Mouse (Mus musculus) forebrain, embryonic 14.5 days (tissue): ENCODE results near the gene Pofut2. TPM values are rescaled to one million over a fixed set of nuclear protein-coding genes. Genes with fewer than 3 reads are reported as not detected.

Experiments used
- ATAC-seq: fragments of 200-750 bp; cut with Nextera tagmentation; 2 replicates; pipeline ENCODE4 v1.8.0; 2017; ENCODE audit warnings: mild to moderate bottlenecking, moderate library complexity
- DNase-seq: peaks from one replicate; pipeline ENCODE4 v3.0.0-alpha.2; 2015; ENCODE audit warnings: low spot score
- H3K27ac ChIP-seq: fragments of 300-500 bp; sonication (generic); 2 replicates; pipeline ENCODE4 v1.5.1; 2014; ENCODE audit warnings: low read depth, mild to moderate bottlenecking, control low read depth, low read length, moderate library complexity
- H3K27me3 ChIP-seq: fragments of 300-500 bp; sonication (generic); replicated peaks from 2 replicates; pipeline ENCODE4 v1.6.1; 2014; ENCODE audit warnings: low read length, control low read depth, mixed read lengths; ENCODE audit not compliant: control insufficient read depth, insufficient read depth
- H3K36me3 ChIP-seq: fragments of 300-500 bp; sonication (generic); 2 replicates; pipeline ENCODE4 v1.6.1; 2014; ENCODE audit warnings: low read length, control low read depth; ENCODE audit not compliant: control insufficient read depth, insufficient read depth
- H3K4me1 ChIP-seq: fragments of 300-500 bp; sonication (generic); 2 replicates; pipeline ENCODE4 v1.6.1; 2014; ENCODE audit warnings: antibody characterized with exemption, low read length, control low read depth; ENCODE audit not compliant: control insufficient read depth, insufficient read depth
- H3K4me2 ChIP-seq: fragments of 300-500 bp; sonication (generic); 2 replicates; pipeline ENCODE4 v1.6.1; 2014; ENCODE audit warnings: mild to moderate bottlenecking, control low read depth, low read length
- H3K4me3 ChIP-seq: fragments of 300-500 bp; sonication (generic); 2 replicates; pipeline ENCODE4 v1.5.1; 2014; ENCODE audit warnings: low read depth, low read length, control low read depth
- H3K9ac ChIP-seq: fragments of 300-500 bp; sonication (generic); 2 replicates; pipeline ENCODE4 v1.6.1; 2014; ENCODE audit warnings: mild to moderate bottlenecking, low read length, control low read depth, moderate library complexity
- H3K9me3 ChIP-seq: fragments of 300-500 bp; sonication (generic); replicated peaks from 2 replicates; pipeline ENCODE4 v1.6.1; 2016; ENCODE audit warnings: low read length, control low read depth, mixed read lengths; ENCODE audit not compliant: control insufficient read depth
- WGBS: fragments of 180-500 bp; shearing (Covaris S2); extraction: QIAGEN DNeasy Blood & Tissue Kit; methylation state at CpG from one replicate; pipeline ENCODE4 v1.1.7; 2014; 5-methylcytosine and 5-hydroxymethylcytosine counted together
- polyA plus RNA-seq: library from polyadenylated mRNA; unstranded; fragments of >200 nt; fragmentation: Nextera tagmentation; extraction: Ambion mirVana; gene quantifications from 2 replicates; pipeline ENCODE4 v1.2.1, GENCODE M21; 2014

Pofut2 gene
- polyA plus RNA-seq, 1 experiment from 2014 or later, result 44.1 TPM

GRCm38 (mm10) chr10:77242396-77242795 lies 16.6 kb upstream of the Pofut2 start:
- H3K9me3 ChIP-seq, result no peaks in the 10 kb centered on the region
- no peak overlapping the region for H3K4me2 ChIP-seq
- 80% methylated on average over 3 of the region's 3 CpGs for WGBS

GRCm38 (mm10) chr10:77242871-77243270 lies 16.1 kb upstream of the Pofut2 start:
- Histone ChIP-seq H3K36me3 (no peaks in the 10 kb centered on the region), H3K4me2 (no peak overlapping the region), H3K9me3 (no peaks in the 10 kb centered on the region), H3K4me1 (no peaks in the 10 kb centered on the region), H3K9ac (no peak overlapping the region), H3K27me3 (no peaks in the 10 kb centered on the region), H3K4me3 (no peak overlapping the region), H3K27ac (no peak overlapping the region)
- 93% methylated on average over 14 of the region's 14 CpGs for WGBS
- DNase-seq, result no peak
- ATAC-seq, result no peak

More at GRCm38 (mm10) chr10:77242396-77242795, 16.6 kb upstream of the Pofut2 start:
- H3K27me3 ChIP-seq, result no peaks in the 10 kb centered on the region
- DNase-seq, result no peak
- H3K27ac ChIP-seq, result no peak overlapping the region
- no peaks in the 10 kb centered on the region for H3K4me1 ChIP-seq
- no peak overlapping the region for H3K9ac ChIP-seq
- no peak for ATAC-seq
- no peaks in the 10 kb centered on the region for H3K36me3 ChIP-seq
- no peak overlapping the region for H3K4me3 ChIP-seq

GRCm38 (mm10) chr10:77243572-77244161 lies 15.4 kb upstream of the Pofut2 start:
- Histone ChIP-seq H3K27ac (no peak overlapping the region), H3K9me3 (no peaks in the 10 kb centered on the region), H3K9ac (no peak overlapping the region), H3K27me3 (no peaks in the 10 kb centered on the region), H3K4me3 (no peak overlapping the region), H3K4me1 (no peaks in the 10 kb centered on the region), H3K4me2 (no peak overlapping the region), H3K36me3 (no peaks in the 10 kb centered on the region)
- ATAC-seq (no peak), DNase-seq (no peak)
- WGBS, result 85% methylated on average over 11 of the region's 11 CpGs

- H3K36me3 ChIP-seq, result no peaks in the 10 kb centered on the region
- ATAC-seq, result no peak
- no peaks in the 10 kb centered on the region for H3K4me1 ChIP-seq
- H3K9me3 ChIP-seq, result no peaks in the 10 kb centered on the region
- H3K9ac ChIP-seq, result no peak overlapping the region
- H3K27me3 ChIP-seq, result no peaks in the 10 kb centered on the region
- H3K27ac ChIP-seq, result no peak overlapping the region
- H3K4me2 ChIP-seq, result no peak overlapping the region
- 90% methylated on average over 6 of the region's 6 CpGs for WGBS
- DNase-seq, result no peak
- H3K4me3 ChIP-seq, result no peak overlapping the region
Observed at GRCm38 (mm10) chr10:77244777-77245176, 14.2 kb upstream of the Pofut2 start.

DNA sequence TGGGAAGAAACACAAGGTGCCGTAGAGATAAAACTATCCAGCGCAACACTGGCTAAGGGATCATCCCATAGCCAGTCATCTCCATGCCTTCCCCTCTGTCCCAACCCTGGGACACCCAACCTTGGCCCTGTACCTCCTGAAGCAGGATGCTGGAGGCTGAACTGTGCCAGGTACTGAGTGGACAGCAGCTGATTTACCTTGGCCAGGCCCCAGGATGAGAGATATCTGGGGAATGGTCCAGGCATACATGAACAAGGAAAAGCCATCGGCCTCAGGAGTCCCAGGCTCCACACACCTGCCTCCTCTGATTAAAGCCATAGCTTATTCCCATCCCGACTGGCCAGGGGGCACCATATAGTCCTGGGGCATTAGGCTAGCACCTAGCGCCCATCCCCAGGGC lies 12.0 kb upstream of the Pofut2 start:
- ATAC-seq (no peak), DNase-seq (no peak)
- no peaks in the 10 kb centered on the region for H3K36me3 ChIP-seq
- no peaks in the 10 kb centered on the region for H3K9me3 ChIP-seq
- no peak overlapping the region for H3K4me3 ChIP-seq
- H3K27me3 ChIP-seq, result no peaks in the 10 kb centered on the region
- no peaks in the 10 kb centered on the region for H3K4me1 ChIP-seq
- no peak overlapping the region for H3K27ac ChIP-seq
- WGBS, result 84% methylated on average over 5 of the region's 5 CpGs
- no peak overlapping the region for H3K4me2 ChIP-seq
- H3K9ac ChIP-seq, result no peak overlapping the region

- H3K9me3 ChIP-seq, result no peaks in the 10 kb centered on the region
- WGBS, result 91% methylated on average over 7 of the region's 7 CpGs
- no peaks in the 10 kb centered on the region for H3K27me3 ChIP-seq
- H3K9ac ChIP-seq, result no peak overlapping the region
- H3K4me1 ChIP-seq, result no peaks in the 10 kb centered on the region
- no peak overlapping the region for H3K27ac ChIP-seq
- ATAC-seq (no peak), DNase-seq (no peak)
- no peaks in the 10 kb centered on the region for H3K36me3 ChIP-seq
- H3K4me2 ChIP-seq, result no peak overlapping the region
- H3K4me3 ChIP-seq, result no peak overlapping the region
Observed at GRCm38 (mm10) chr10:77247707-77248106, 11.3 kb upstream of the Pofut2 start.

DNA sequence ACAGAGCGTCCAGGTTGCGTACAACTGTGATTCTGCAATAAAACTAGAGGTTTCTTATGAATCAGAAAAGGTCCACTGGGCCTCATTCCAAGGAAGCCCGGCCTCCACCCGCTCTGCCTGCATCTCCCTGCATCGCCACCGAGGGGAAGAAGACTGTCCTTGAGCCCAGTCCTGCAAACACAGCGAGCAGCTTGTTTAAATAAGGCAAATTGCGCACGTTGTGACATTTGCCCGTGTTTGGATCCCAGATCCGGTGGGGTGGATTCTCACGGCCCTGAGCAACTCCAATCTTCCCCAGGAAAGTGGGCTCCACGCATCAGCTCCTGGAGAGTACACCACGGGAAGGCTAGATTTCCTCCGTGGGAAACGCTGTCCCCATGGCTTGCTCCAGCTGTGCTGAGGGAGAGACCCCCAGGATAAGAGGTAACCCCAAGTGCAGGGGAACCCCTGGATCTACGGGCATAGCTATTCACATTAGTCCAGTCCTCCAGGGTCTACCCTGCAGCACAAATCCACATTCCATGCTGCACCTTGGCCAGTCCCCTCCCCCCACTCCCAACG lies 7.7 kb upstream of the Pofut2 start:
- 66% methylated on average over 18 of the region's 18 CpGs for WGBS
- H3K4me1 ChIP-seq, result peaks cover 6% of the 10 kb centered on the region
- H3K4me2 ChIP-seq, result no peak overlapping the region
- no peak overlapping the region for H3K27ac ChIP-seq
- no peak overlapping the region for H3K9ac ChIP-seq
- no peak overlapping the region for H3K4me3 ChIP-seq
- no peaks in the 10 kb centered on the region for H3K36me3 ChIP-seq
- ATAC-seq, result no peak
- H3K27me3 ChIP-seq, result no peaks in the 10 kb centered on the region
- DNase-seq, result no peak
- H3K9me3 ChIP-seq, result no peaks in the 10 kb centered on the region

DNA sequence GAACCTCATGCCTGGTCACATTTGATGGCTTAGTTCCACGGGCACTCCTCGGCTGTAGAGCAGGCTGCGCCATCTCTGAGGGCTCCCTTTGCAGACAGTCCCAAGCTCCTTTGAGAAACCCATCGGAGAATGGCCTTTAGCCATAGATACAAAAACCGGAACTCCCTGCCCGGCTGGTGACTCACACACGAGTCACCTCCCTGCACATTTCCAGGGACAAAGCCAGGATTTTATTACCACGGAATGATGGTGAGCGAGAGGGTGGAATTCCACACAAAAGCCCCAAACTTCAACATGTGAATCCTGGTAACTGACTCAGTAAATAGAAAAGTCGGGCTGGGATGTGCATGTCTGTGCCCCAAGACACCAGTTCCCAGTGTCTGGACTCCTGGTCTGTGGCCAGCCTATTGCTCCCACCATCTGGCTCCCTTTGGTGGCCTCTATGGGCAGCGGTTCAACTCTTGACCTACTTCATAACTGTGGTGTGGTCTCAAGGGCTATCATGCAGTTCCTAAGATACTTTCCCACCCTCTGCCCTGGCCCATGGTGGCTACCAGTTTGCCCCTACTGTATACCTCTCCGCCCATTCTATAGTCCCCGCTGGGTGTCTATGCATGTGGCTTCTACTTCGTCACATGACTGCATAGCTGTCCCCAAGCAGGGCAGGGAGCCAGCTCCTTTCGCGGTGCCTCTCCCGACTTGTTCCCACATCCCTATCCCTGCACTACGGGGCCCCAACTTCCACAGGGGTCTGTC lies 7.1 kb upstream of the Pofut2 start:
- Histone ChIP-seq H3K27ac (no peak overlapping the region), H3K4me3 (no peak overlapping the region), H3K4me1 (peaks cover 6% of the 10 kb centered on the region), H3K27me3 (no peaks in the 10 kb centered on the region), H3K9me3 (no peaks in the 10 kb centered on the region), H3K4me2 (no peak overlapping the region), H3K9ac (0 out of 2 replicates have a peak overlapping the region, but pooled peaks have one; percentile 9), H3K36me3 (no peaks in the 10 kb centered on the region)
- ATAC-seq (peak; percentile 35; the same call in 1 of the 2 replicates), DNase-seq (no peak)
- 68% methylated on average over 18 of the region's 18 CpGs for WGBS

GRCm38 (mm10) chr10:77252790-77253189 lies 6.2 kb upstream of the Pofut2 start:
- Histone ChIP-seq H3K36me3 (no peaks in the 10 kb centered on the region), H3K27me3 (no peaks in the 10 kb centered on the region), H3K4me1 (peaks cover 6% of the 10 kb centered on the region), H3K4me3 (no peak overlapping the region), H3K4me2 (no peak overlapping the region), H3K27ac (no peak overlapping the region), H3K9me3 (no peaks in the 10 kb centered on the region), H3K9ac (no peak overlapping the region)
- DNase-seq (peak; percentile 90), ATAC-seq (peak; percentile 77)
- WGBS, result under 1% methylated on average over 4 of the region's 4 CpGs
